In the genomic region with DNA sequence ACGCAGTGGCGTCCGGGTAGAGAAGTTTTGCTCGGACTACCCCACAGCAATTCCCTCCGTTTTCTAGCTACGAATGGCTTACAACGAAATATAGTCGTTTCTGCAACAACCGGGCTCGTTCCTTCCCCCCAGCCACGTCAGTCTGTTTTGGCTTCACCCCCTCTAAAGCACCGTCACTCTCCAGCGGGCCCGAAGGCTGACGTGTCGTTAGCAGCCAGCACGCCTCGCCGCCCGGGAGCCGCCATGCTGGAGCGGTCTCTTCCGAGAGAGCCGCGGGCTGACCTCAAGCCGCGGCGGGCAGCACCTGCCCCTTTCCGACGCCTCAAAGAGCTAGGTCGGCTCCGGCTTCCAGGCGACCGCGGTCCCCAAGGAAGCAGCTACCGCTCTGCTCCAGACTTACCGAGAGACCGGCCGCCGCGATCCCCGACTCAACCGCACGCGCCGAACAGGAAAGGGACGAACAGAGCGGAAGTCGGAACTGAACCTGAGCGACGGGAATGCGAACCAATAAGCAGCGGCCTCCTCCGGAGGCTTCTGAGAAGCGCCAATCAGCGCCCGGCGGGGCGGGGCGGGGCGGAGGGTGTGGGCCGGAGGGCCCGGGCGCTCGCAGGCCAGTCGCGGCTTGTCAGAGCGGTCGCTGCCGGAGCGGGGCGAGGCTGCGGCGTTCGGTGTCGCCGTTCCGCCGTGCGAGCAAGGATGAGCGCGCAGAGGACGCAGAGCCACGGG, we compare ENCODE assay signal across 8 mouse cellular contexts. TPM values are rescaled to one million over a fixed set of nuclear protein-coding genes. Genes with fewer than 3 reads are reported as not detected.
DNase-seq lines count a peak whose midpoint lies in the region; ATAC-seq lines count a peak whose summit lies in the region.

TSS of gene Rpl36al (minus strand) at position 501 of the 726 bp plus-strand sequence.
TSS of gene Mgat2 (plus strand) at position 575 of the 726 bp plus-strand sequence.

- WGBS in hindbrain, embryonic 14.5 days: under 1% methylated on average over 84 of the region's 84 CpGs

- peak within 1 kb of the TSS; percentile 86 for H3K9ac ChIP-seq in hindbrain, embryonic 14.5 days

- H3K9me3 ChIP-seq in hindbrain, embryonic 14.5 days (ENCODE audit: control insufficient read depth, low read length): no peaks in the 10 kb centered on the region

- H3K4me3 ChIP-seq in hindbrain, embryonic 14.5 days (replicated peaks; ENCODE audit: low read length): peak within 1 kb of the TSS; percentile 72

- peaks cover 24% of the 10 kb centered on the region for H3K4me1 ChIP-seq in hindbrain, embryonic 14.5 days (replicated peaks; ENCODE audit: control insufficient read depth, insufficient read depth, low read length)

- peak within 1 kb of the TSS; percentile 78 for H3K4me2 ChIP-seq in hindbrain, embryonic 14.5 days (replicated peaks)

- peaks cover 25% of the 10 kb centered on the region for H3K36me3 ChIP-seq in hindbrain, embryonic 14.5 days (replicated peaks; ENCODE audit: control insufficient read depth, insufficient read depth)

- peak within 1 kb of the TSS; percentile 95 for H3K27ac ChIP-seq in hindbrain, embryonic 14.5 days

- ATAC-seq in hindbrain, embryonic 14.5 days (ENCODE audit: low FRiP score): peak; percentile 99

- H3K27me3 ChIP-seq in hindbrain, embryonic 14.5 days (ENCODE audit: control insufficient read depth, insufficient read depth, low read length): no peaks in the 10 kb centered on the region

- DNase-seq in R1 (ENCODE audit: low read depth, low spot score): peak; percentile 98
- DNase-seq in cerebellum, postnatal 25 days: peak; percentile 100
- peak; percentile 99 for DNase-seq in frontal cortex, postnatal 25 days (ENCODE audit: low spot score in 2 of 2)
- peak; percentile 99 for DNase-seq in hindbrain, embryonic 14.5 days (ENCODE audit: low spot score)
- DNase-seq in layer of hippocampus, postnatal 36 days: peak; percentile 98 to 99
- peak; percentile 99 for DNase-seq in lung, postnatal 36 days
- peak; percentile 99 for DNase-seq in retina, postnatal 1 day
- DNase-seq in urinary bladder, adult 18-20 months (ENCODE audit: low spot score in 2 of 2): peak; percentile 98

RNA-seq across cellular contexts. Expression of gene Rpl36al, which starts in this region (rescaled TPM):
- 362 and 438 TPM in 2 replicates for polyA plus RNA-seq in hindbrain, embryonic 14.5 days (2014; fragmentation: Nextera tagmentation; extraction: Ambion mirVana)
- total RNA-seq in layer of hippocampus, postnatal 36 days (2021): 100 to 1,000 TPM; 186 to 194 TPM

RNA-seq across cellular contexts. Expression of gene Mgat2, which starts in this region (rescaled TPM):
- 41.1 and 45.4 TPM in 2 replicates for polyA plus RNA-seq in hindbrain, embryonic 14.5 days (2014; fragmentation: Nextera tagmentation; extraction: Ambion mirVana)
- 10 to 100 TPM; 27.0 to 29.3 TPM for total RNA-seq in layer of hippocampus, postnatal 36 days (2021)

Comparison
In these comparisons a context has a peak if more than half of its experiments do, and no peak if none do; other contexts are left out.
1. Peak in every context shown above with its lines: DNase-seq, ATAC-seq, H3K4me3 ChIP-seq and H3K27ac ChIP-seq.